Mouse (Mus musculus): Measurements from ENCODE around the gene Vps13a. TPM values are rescaled to one million over a fixed set of nuclear protein-coding genes. Genes with fewer than 3 reads are reported as not detected.
A peak's percentile ranks its signal among the peaks of the same experiment; 100 is the strongest.

Gene Vps13a
- polyA plus RNA-seq, 1 experiment from 2014 or later: 7.6 TPM

- no peaks in the 10 kb centered on the region for H3K9me3 ChIP-seq
- no peak overlapping the region for H3K4me3 ChIP-seq
- no peaks in the 10 kb centered on the region for H3K36me3 ChIP-seq (replicated peaks)
- H3K27ac ChIP-seq (replicated peaks): no peak overlapping the region
- WGBS: 48% methylated on average over 11 of the region's 11 CpGs
- H3K4me1 ChIP-seq: peaks cover 8% of the 10 kb centered on the region
- H3K27me3 ChIP-seq (replicated peaks; ENCODE audit: low read depth, poor library complexity, severe bottlenecking): no peaks in the 10 kb centered on the region; the same call in 1 of the 2 replicates
- peak; percentile 24 for DNase-seq (ENCODE audit: low spot score)
Measured at GRCm38 (mm10) chr19:16598653-16599297, 182.0 kb downstream of the Vps13a start.

DNA sequence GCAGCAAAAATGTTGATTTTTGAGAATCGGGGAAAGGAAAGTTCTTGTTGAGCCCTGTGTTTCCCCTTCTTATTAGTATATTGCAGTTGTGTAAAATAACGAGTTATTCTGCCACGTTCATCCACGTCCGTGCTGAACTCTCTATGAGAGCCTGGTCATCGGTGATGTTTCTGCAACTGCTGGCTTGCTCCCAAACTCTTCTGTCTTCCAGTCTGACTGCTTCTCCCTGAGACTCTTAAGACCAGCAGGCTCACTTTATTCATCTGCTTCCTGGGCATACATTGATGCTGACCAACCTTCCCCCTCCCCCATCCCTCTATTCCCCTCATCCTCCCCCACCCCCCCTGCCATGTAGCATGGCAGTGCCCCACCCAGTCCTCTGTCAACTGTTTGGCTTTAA lies 183.5 kb downstream of the Vps13a start:
- WGBS: 91% methylated on average over 6 of the region's 6 CpGs
- Histone ChIP-seq H3K27me3 (replicated peaks; ENCODE audit: low read depth, poor library complexity, severe bottlenecking) (no peaks in the 10 kb centered on the region; the same call in 1 of the 2 replicates), H3K4me3 (no peak overlapping the region), H3K9me3 (no peaks in the 10 kb centered on the region), H3K4me1 (peaks cover 8% of the 10 kb centered on the region), H3K36me3 (replicated peaks) (no peaks in the 10 kb centered on the region), H3K27ac (replicated peaks) (no peak overlapping the region)
- no peak for DNase-seq (ENCODE audit: low spot score)

GRCm38 (mm10) chr19:16593975-16594317 lies 186.8 kb downstream of the Vps13a start:
- Histone ChIP-seq H3K4me1 (peaks cover 5% of the 10 kb centered on the region), H3K27ac (replicated peaks) (no peak overlapping the region), H3K9me3 (no peaks in the 10 kb centered on the region), H3K4me3 (no peak overlapping the region), H3K27me3 (replicated peaks; ENCODE audit: low read depth, poor library complexity, severe bottlenecking) (no peaks in the 10 kb centered on the region; the same call in 1 of the 2 replicates), H3K36me3 (replicated peaks) (no peaks in the 10 kb centered on the region)
- no peak for DNase-seq (ENCODE audit: low spot score)

- Histone ChIP-seq H3K9me3 (no peaks in the 10 kb centered on the region), H3K27me3 (replicated peaks; ENCODE audit: low read depth, poor library complexity, severe bottlenecking) (no peaks in the 10 kb centered on the region), H3K4me1 (no peaks in the 10 kb centered on the region), H3K36me3 (replicated peaks) (no peaks in the 10 kb centered on the region), H3K4me3 (no peak overlapping the region), H3K27ac (replicated peaks) (no peak overlapping the region)
- DNase-seq (ENCODE audit: low spot score): no peak
- 90% methylated on average over 7 of the region's 7 CpGs for WGBS
Measured at GRCm38 (mm10) chr19:16593256-16593974, 187.3 kb downstream of the Vps13a start.

DNA sequence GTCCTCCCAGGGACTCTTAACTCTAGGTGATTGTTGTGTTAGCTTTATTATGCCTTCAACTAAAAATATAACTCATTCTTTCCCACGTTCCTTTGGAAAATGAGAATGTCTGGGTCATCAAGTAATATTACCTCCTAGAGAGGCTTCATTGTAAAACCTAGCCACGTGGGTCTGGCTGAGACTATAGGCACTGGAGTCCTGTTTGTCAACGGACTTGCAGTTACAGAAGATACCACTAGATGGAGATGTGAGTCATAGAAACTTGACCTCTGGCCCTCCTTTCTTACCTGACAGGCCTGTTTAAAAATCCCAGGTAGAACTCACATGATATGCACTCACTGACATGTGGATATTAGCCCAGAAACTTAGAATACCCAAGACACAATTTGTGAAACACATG lies 195.4 kb downstream of the Vps13a start:
- H3K4me3 ChIP-seq: no peak overlapping the region
- WGBS: 12% methylated on average over 3 of the region's 3 CpGs
- no peak overlapping the region for H3K27ac ChIP-seq (replicated peaks)
- H3K36me3 ChIP-seq (replicated peaks): no peaks in the 10 kb centered on the region
- H3K9me3 ChIP-seq: no peaks in the 10 kb centered on the region
- no peak for DNase-seq (ENCODE audit: low spot score)
- peaks cover 13% of the 10 kb centered on the region for H3K4me1 ChIP-seq
- H3K27me3 ChIP-seq (replicated peaks; ENCODE audit: low read depth, poor library complexity, severe bottlenecking): no peaks in the 10 kb centered on the region

DNA sequence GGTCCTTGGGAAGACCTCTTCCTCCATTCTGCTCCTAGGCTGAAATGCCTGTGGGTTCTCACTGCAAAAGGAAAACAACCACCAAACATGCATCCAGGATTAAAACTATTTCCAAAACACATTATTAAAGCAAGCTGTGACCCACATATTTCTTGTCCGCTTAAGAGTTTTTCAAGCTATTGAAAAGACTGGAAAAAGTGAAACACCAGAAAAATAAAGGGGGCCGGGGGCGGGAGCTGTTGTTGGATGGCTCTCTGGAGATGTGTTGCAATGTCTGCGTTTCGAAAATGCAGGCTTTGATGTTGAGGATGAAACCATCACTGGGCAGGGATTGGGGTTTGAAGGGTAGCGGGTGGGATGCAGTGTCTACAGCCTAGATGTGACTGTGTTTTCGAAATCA lies 196.2 kb downstream of the Vps13a start:
- 93% methylated on average over 7 of the region's 7 CpGs for WGBS
- DNase-seq (ENCODE audit: low spot score): no peak

GRCm38 (mm10) chr19:16580501-16580900 lies 200.2 kb downstream of the Vps13a start:
- DNase-seq (ENCODE audit: low spot score): no peak
- peaks cover 13% of the 10 kb centered on the region for H3K4me1 ChIP-seq
- 91% methylated on average over 8 of the region's 8 CpGs for WGBS
- no peaks in the 10 kb centered on the region for H3K27me3 ChIP-seq (replicated peaks; ENCODE audit: low read depth, poor library complexity, severe bottlenecking)
- no peaks in the 10 kb centered on the region for H3K36me3 ChIP-seq (replicated peaks)
- no peaks in the 10 kb centered on the region for H3K9me3 ChIP-seq
- H3K4me3 ChIP-seq: no peak overlapping the region
- H3K27ac ChIP-seq (replicated peaks): no peak overlapping the region

More for the DNA sequence above, 196.2 kb downstream of the Vps13a start:
- Histone ChIP-seq H3K4me1 (peaks cover 13% of the 10 kb centered on the region), H3K27me3 (replicated peaks; ENCODE audit: low read depth, poor library complexity, severe bottlenecking) (no peaks in the 10 kb centered on the region), H3K9me3 (no peaks in the 10 kb centered on the region), H3K27ac (replicated peaks) (no peak overlapping the region), H3K36me3 (replicated peaks) (no peaks in the 10 kb centered on the region), H3K4me3 (no peak overlapping the region)

- Histone ChIP-seq H3K27me3 (replicated peaks; ENCODE audit: low read depth, poor library complexity, severe bottlenecking) (no peaks in the 10 kb centered on the region), H3K9me3 (no peaks in the 10 kb centered on the region), H3K4me3 (no peak overlapping the region), H3K36me3 (replicated peaks) (no peaks in the 10 kb centered on the region), H3K4me1 (peaks cover 13% of the 10 kb centered on the region), H3K27ac (replicated peaks) (no peak overlapping the region)
- 73% methylated on average over 7 of the region's 7 CpGs for whole genome bisulfite sequencing
- DNase-seq (ENCODE audit: low spot score): no peak
Measured at GRCm38 (mm10) chr19:16579656-16580260, 201.0 kb downstream of the Vps13a start.

DNA sequence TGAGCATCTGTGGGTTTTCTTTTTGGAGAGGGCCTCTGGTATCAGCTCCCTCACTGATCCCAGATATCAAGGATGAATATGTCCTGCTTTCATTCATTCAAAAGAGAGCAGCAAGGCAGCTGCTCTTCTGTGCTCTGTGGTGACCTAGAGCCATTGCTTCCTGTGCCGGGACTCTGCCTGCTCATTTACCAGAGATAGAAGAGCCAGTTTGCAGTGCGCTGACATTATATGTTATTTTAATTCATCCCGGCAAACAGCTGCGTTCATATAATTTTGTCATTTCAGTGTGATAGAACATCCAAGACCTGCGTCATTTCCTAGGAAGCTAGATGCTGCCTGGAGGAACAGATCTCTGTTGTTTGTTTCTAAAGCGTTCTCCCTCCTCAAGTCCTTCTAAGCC lies 203.9 kb downstream of the Vps13a start:
- 90% methylated on average over 6 of the region's 6 CpGs for WGBS
- no peaks in the 10 kb centered on the region for H3K27me3 ChIP-seq (replicated peaks; ENCODE audit: low read depth, poor library complexity, severe bottlenecking)

More for the DNA sequence above, 203.9 kb downstream of the Vps13a start:
- H3K4me1 ChIP-seq: no peaks in the 10 kb centered on the region
- no peak for DNase-seq (ENCODE audit: low spot score)
- no peak overlapping the region for H3K27ac ChIP-seq (replicated peaks)
- H3K9me3 ChIP-seq: no peaks in the 10 kb centered on the region
- no peaks in the 10 kb centered on the region for H3K36me3 ChIP-seq (replicated peaks)
- H3K4me3 ChIP-seq: no peak overlapping the region

Other genes with a start within 250 kb of the Vps13a start
- gene Foxb2, start 92.9 kb upstream of the Vps13a start, polyA plus RNA-seq (2016; fragmentation: Nextera tagmentation; extraction: Ambion mirVana): 0.16 TPM in 1 of 2 replicates, not detected in the other
- 1.0 and 1.9 TPM in 2 replicates for gene Prune2, start 175.2 kb upstream of the Vps13a start, polyA plus RNA-seq (2016; fragmentation: Nextera tagmentation; extraction: Ambion mirVana)

All from embryonic facial prominence, embryonic 10.5 days (tissue).